Mouse (Mus musculus): ENCODE measurements around the gene Selenow.

- TF ChIP-seq CTCF (conservative IDR thresholded peaks at IDR 0.05; ENCODE audit: low read length) (peak; percentile 89), NANOG (IDR thresholded peaks at IDR 0.05; ENCODE audit: borderline replicate concordance, low read length) (no peak)
Observed at GRCm38 (mm10) chr7:15912183-15912582, 10.0 kb downstream of the Selenow start.

Data from E14TG2a.4 (cell line).